Mouse (Mus musculus) hindbrain, embryonic 10.5 days (tissue): ENCODE results near the gene Mtmr1. TPM values are rescaled to one million over a fixed set of nuclear protein-coding genes. Genes with fewer than 3 reads are reported as not detected.

Experiments used
- DNase-seq: peaks from one replicate; pipeline ENCODE4 v3.0.0-alpha.2; 2017; ENCODE audit warnings: low spot score
- H3K27ac ChIP-seq: fragments of 300-500 bp; sonication (generic); 2 replicates; pipeline ENCODE4 v1.5.1; 2016; ENCODE audit warnings: mild to moderate bottlenecking, moderate library complexity
- H3K27me3 ChIP-seq: fragments of 300-500 bp; sonication (generic); 2 replicates; pipeline ENCODE4 v1.6.1; 2016; ENCODE audit warnings: mild to moderate bottlenecking; ENCODE audit not compliant: poor library complexity, insufficient read depth, severe bottlenecking
- H3K36me3 ChIP-seq: fragments of 300-500 bp; sonication (generic); 2 replicates; pipeline ENCODE4 v1.6.1; 2016; ENCODE audit warnings: mild to moderate bottlenecking, moderate library complexity
- H3K4me1 ChIP-seq: fragments of 300-500 bp; sonication (generic); replicated peaks from 2 replicates; pipeline ENCODE4 v1.6.1; 2016; ENCODE audit warnings: mild to moderate bottlenecking
- H3K4me3 ChIP-seq: fragments of 300-500 bp; sonication (generic); 2 replicates; pipeline ENCODE4 v1.5.1; 2016; ENCODE audit warnings: mild to moderate bottlenecking, moderate library complexity
- H3K9me3 ChIP-seq: fragments of 300-500 bp; sonication (generic); 2 replicates; pipeline ENCODE4 v1.6.1; 2016; ENCODE audit warnings: mild to moderate bottlenecking, moderate library complexity
- WGBS: fragments of 180-500 bp; shearing (Covaris S2); methylation state at CpG from one replicate; pipeline ENCODE4 v1.1.7; 2016; 5-methylcytosine and 5-hydroxymethylcytosine counted together
- polyA plus RNA-seq: library from polyadenylated mRNA; unstranded; fragments of >200 nt; fragmentation: Nextera tagmentation; extraction: Ambion mirVana; gene quantifications from 2 replicates; pipeline ENCODE4 v1.2.1, GENCODE M21; 2016

Gene Mtmr1
- polyA plus RNA-seq, 1 experiment from 2014 or later, result 7.9 TPM

DNA sequence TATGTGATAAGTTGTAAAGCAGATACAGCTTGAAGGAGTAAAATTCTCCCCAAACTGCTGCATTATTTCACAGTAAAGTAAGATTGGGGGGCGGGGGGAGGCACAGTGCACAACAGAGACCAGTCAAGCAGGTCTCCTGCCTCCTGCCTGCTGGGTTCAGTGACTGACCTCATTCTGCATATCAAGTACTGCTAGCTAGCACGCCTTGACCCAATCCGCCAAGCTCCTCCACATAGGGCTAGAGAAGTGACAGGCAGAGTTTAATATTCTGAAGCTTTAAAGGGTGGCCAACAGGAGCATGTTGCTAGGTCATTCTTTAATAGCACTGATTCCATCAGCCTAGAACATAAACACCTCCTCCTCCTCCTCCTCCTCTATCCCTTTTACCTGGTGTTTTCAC lies 48.2 kb downstream of the Mtmr1 start:
- no peak overlapping the region for H3K27ac ChIP-seq
- 41% methylated on average over 3 of the region's 3 CpGs for WGBS
- peaks cover 5% of the 10 kb centered on the region; the same call in 1 of the 2 replicates for H3K36me3 ChIP-seq
- H3K4me1 ChIP-seq, result no peaks in the 10 kb centered on the region
- H3K27me3 ChIP-seq, result peaks cover 4% of the 10 kb centered on the region; the same call in 1 of the 2 replicates
- no peak for DNase-seq
- no peak overlapping the region for H3K4me3 ChIP-seq
- H3K9me3 ChIP-seq, result no peaks in the 10 kb centered on the region

DNA sequence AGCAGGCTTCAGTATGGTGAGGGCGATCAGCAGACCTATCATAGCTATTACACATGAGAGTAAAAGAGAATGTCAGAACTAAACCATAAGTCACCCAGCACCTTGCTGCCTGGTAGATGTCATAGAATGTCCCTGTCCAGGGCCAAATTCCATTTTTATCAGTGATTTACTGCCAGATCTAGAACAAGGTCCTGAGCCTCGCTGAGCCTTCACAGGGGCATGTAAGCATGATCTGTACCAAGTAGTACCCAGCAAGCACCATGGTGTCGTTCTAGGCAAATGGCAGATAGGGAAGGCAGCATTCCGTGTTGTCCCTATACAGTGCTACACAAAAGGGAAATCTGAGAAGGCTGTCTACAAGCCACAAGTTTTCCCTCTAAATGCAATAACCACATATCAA lies 49.1 kb downstream of the Mtmr1 start:
- no peak overlapping the region for H3K4me3 ChIP-seq
- no peak for DNase-seq
- no peaks in the 10 kb centered on the region for H3K4me1 ChIP-seq
- peaks cover 5% of the 10 kb centered on the region; the same call in 1 of the 2 replicates for H3K36me3 ChIP-seq
- H3K9me3 ChIP-seq, result no peaks in the 10 kb centered on the region
- 91% methylated on average over 4 of the region's 4 CpGs for WGBS
- H3K27ac ChIP-seq, result no peak overlapping the region
- H3K27me3 ChIP-seq, result peaks cover 4% of the 10 kb centered on the region; the same call in 1 of the 2 replicates

DNA sequence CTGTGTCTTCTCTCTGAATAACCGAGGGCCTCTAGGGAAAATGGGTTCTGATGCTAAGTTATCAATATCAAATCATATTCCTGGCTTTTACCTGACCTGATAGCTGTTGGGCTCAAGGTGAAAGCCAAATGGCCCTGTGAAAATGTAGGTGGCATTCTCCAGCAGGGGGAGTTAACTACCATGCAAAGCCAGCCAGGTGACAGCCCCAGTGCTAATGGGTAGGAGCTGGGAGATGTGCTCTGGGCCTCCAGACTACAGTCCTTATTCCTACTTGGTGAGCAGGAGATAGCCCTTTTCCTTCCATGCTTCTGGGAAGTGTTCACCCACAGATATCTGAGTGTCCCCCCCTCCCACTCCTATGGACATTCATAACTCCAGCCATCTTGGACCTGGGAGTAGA lies 60.3 kb downstream of the Mtmr1 start:
- Histone ChIP-seq H3K36me3 (0 out of 2 replicates have a peak, but pooled peaks cover 4% of the 10 kb centered on the region), H3K9me3 (no peaks in the 10 kb centered on the region), H3K27me3 (peaks cover 17% of the 10 kb centered on the region), H3K4me3 (no peak overlapping the region), H3K27ac (no peak overlapping the region), H3K4me1 (no peaks in the 10 kb centered on the region)
- 74% methylated on average over 1 of the region's 1 CpGs for WGBS
- no peak for DNase-seq

GRCm38 (mm10) chrX:71425746-71426519 lies 61.4 kb downstream of the Mtmr1 start:
- no peaks in the 10 kb centered on the region for H3K4me1 ChIP-seq
- WGBS, result 44% methylated on average over 9 of the region's 9 CpGs
- 0 out of 2 replicates have a peak, but pooled peaks cover 4% of the 10 kb centered on the region for H3K36me3 ChIP-seq

GRCm38 (mm10) chrX:71427491-71427890 lies 62.9 kb downstream of the Mtmr1 start:
- no peaks in the 10 kb centered on the region for H3K9me3 ChIP-seq
- peaks cover 34% of the 10 kb centered on the region for H3K27me3 ChIP-seq
- no peak overlapping the region for H3K27ac ChIP-seq
- H3K4me1 ChIP-seq, result no peaks in the 10 kb centered on the region
- no peaks in the 10 kb centered on the region for H3K36me3 ChIP-seq
- no peak for DNase-seq
- H3K4me3 ChIP-seq, result no peak overlapping the region

More at GRCm38 (mm10) chrX:71425746-71426519, 61.4 kb downstream of the Mtmr1 start:
- no peak overlapping the region for H3K4me3 ChIP-seq
- H3K27ac ChIP-seq, result no peak overlapping the region
- DNase-seq, result peak; percentile 72
- no peaks in the 10 kb centered on the region for H3K9me3 ChIP-seq
- peaks cover 20% of the 10 kb centered on the region for H3K27me3 ChIP-seq

DNA sequence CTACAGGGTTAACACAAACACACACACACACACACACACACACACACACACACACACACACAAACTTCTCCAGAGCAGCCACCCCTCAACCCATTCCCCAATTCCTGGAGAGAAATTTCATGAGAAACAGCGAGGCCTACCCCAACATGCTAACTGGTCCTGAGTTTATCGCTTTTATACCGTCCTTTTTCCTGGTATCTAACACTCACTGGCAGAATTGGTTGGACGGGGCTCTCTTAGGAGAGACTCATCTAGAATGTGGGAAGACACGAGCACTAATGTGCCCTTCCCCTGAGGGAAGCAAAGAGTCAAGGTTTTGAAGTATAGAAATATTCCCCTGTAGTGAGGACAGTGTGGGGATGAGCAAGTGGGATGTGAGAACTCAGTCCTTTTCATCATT lies 66.3 kb downstream of the Mtmr1 start:
- no peak overlapping the region for H3K27ac ChIP-seq
- peaks cover 46% of the 10 kb centered on the region for H3K27me3 ChIP-seq
- DNase-seq, result no peak
- WGBS, result 86% methylated on average over 5 of the region's 5 CpGs
- H3K36me3 ChIP-seq, result no peaks in the 10 kb centered on the region
- no peaks in the 10 kb centered on the region for H3K9me3 ChIP-seq
- H3K4me3 ChIP-seq, result no peak overlapping the region
- H3K4me1 ChIP-seq, result no peaks in the 10 kb centered on the region

DNA sequence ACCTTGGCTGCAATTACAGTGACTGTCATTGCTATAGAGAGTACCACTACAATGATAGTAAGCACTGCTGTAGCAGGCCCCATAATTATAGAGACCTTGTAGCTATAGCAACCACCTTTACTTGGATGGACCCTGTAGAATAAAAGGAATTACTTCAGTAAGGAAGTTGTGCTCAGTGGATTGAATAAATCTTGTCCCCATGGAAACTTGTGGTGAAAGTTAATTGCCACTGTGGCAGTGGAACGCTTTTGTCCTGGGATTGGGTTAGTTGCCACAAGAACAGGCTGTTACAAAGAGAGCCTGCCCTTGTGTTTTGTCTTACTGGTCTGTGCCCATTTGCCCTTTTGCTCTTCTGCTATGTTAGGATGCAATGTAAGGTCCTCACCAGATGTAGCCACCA lies 69.9 kb downstream of the Mtmr1 start:
- Histone ChIP-seq H3K36me3 (no peaks in the 10 kb centered on the region), H3K4me3 (no peak overlapping the region), H3K4me1 (no peaks in the 10 kb centered on the region), H3K27me3 (peaks cover 56% of the 10 kb centered on the region), H3K9me3 (no peaks in the 10 kb centered on the region), H3K27ac (no peak overlapping the region)
- WGBS, result 75% methylated on average over 1 of the region's 1 CpGs
- peak; percentile 3 for DNase-seq

DNA sequence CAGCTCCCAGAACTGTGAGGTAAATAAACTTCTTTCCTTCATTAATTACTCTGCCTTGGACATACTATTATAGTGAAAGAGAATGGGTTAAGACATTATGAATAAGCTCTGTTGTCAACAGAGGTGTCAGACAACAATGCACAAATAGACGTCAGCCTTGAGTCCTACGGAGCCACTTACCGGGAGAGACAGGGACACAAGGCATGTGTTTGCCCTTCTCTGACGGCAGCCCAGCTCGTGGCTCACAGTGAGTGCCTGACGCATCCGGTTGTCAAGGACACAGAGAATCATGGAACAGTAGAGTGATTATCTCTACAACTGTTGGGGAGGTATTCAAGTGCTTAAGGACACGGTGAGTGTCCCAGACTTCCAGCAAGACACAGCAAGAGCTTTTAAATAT lies 70.3 kb downstream of the Mtmr1 start:
- WGBS, result 48% methylated on average over 8 of the region's 8 CpGs
- Histone ChIP-seq H3K9me3 (no peaks in the 10 kb centered on the region), H3K4me3 (no peak overlapping the region), H3K36me3 (no peaks in the 10 kb centered on the region), H3K4me1 (no peaks in the 10 kb centered on the region), H3K27ac (no peak overlapping the region), H3K27me3 (peaks cover 55% of the 10 kb centered on the region)
- DNase-seq, result peak; percentile 22

DNA sequence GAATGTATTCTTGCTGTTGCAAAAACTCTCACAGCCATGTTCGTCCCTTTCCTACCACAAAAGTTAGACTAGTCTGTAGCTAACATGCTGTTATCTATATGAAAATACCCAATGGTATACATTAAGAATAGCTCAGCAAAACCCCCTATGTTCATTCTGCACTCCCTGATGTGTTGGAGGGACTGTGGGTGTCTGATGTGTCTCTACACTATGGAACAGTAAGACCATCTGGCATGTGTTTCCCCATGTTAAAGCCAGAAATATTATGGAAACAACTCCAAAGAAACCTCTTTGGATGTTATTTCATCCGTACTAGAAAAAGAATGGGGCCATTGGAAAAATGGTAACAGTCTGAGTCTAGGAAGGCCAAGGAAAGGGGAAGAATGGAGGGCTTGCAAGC lies 71.0 kb downstream of the Mtmr1 start:
- Histone ChIP-seq H3K4me1 (no peaks in the 10 kb centered on the region), H3K36me3 (0 out of 2 replicates have a peak, but pooled peaks cover 4% of the 10 kb centered on the region), H3K27me3 (peaks cover 56% of the 10 kb centered on the region), H3K27ac (no peak overlapping the region), H3K9me3 (no peaks in the 10 kb centered on the region), H3K4me3 (no peak overlapping the region)
- DNase-seq, result no peak
- 87% methylated on average over 2 of the region's 2 CpGs for WGBS

GRCm38 (mm10) chrX:71439473-71439872 lies 74.9 kb downstream of the Mtmr1 start:
- no peak for DNase-seq
- Histone ChIP-seq H3K27me3 (peaks cover 31% of the 10 kb centered on the region), H3K27ac (no peak overlapping the region), H3K9me3 (no peaks in the 10 kb centered on the region), H3K4me1 (no peaks in the 10 kb centered on the region), H3K36me3 (0 out of 2 replicates have a peak, but pooled peaks cover 6% of the 10 kb centered on the region), H3K4me3 (no peak overlapping the region)
- WGBS, result 91% methylated on average over 6 of the region's 6 CpGs

GRCm38 (mm10) chrX:71442916-71443315 lies 78.4 kb downstream of the Mtmr1 start:
- Histone ChIP-seq H3K36me3 (0 out of 2 replicates have a peak, but pooled peaks cover 6% of the 10 kb centered on the region), H3K27me3 (peaks cover 9% of the 10 kb centered on the region), H3K9me3 (no peaks in the 10 kb centered on the region), H3K4me1 (no peaks in the 10 kb centered on the region), H3K4me3 (no peak overlapping the region), H3K27ac (no peak overlapping the region)
- 86% methylated on average over 5 of the region's 5 CpGs for WGBS
- no peak for DNase-seq

- DNase-seq, result no peak
- WGBS, result 86% methylated on average over 6 of the region's 6 CpGs
- no peaks in the 10 kb centered on the region for H3K4me1 ChIP-seq
- H3K9me3 ChIP-seq, result no peaks in the 10 kb centered on the region
- H3K36me3 ChIP-seq, result no peaks in the 10 kb centered on the region
- H3K27me3 ChIP-seq, result no peaks in the 10 kb centered on the region
- H3K4me3 ChIP-seq, result no peak overlapping the region
- no peak overlapping the region for H3K27ac ChIP-seq
Measured at GRCm38 (mm10) chrX:71456078-71456737, 91.6 kb downstream of the Mtmr1 start.

GRCm38 (mm10) chrX:71464138-71464826 lies 99.7 kb downstream of the Mtmr1 start:
- no peaks in the 10 kb centered on the region for H3K27me3 ChIP-seq
- no peak overlapping the region for H3K27ac ChIP-seq
- no peaks in the 10 kb centered on the region for H3K9me3 ChIP-seq
- WGBS, result 86% methylated on average over 7 of the region's 7 CpGs
- no peaks in the 10 kb centered on the region for H3K4me1 ChIP-seq
- DNase-seq, result no peak
- no peaks in the 10 kb centered on the region for H3K36me3 ChIP-seq
- no peak overlapping the region for H3K4me3 ChIP-seq
